Mouse (Mus musculus): ENCODE measurements around the gene Cd7.

DNA sequence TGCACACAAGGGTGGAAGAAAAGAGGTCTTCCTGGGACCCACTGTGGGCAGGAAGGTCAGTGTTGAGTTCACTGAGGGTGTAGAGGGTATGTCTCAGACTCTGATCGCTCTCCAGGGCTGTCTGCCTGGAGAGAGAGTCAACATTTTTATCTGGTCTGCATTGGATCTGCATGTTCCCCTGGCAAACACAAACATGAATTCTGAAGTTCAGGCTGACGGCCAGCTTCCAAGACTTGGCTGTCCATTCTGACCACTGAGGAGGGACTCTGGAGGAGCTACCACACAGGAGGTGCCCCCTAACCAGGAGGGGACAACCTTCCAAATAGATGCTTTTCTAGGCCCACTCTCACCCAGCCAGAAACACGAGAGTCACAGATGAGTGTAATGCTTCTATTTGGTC lies 47.4 kb downstream of the Cd7 start:
- TF ChIP-seq MYOD1 (IDR thresholded peaks at IDR 0.05; ENCODE audit: control insufficient read depth, insufficient read length, low read depth) (no peak), CTCF (IDR thresholded peaks at IDR 0.05; ENCODE audit: control insufficient read depth, insufficient read depth, insufficient read length) (no peak), MAX (IDR thresholded peaks at IDR 0.05) (no peak), MYOG (IDR thresholded peaks at IDR 0.05; ENCODE audit: control insufficient read depth, extremely low read depth, insufficient read length) (no peak)
